Mouse (Mus musculus): ENCODE measurements around the gene Rabggta.

GRCm38 (mm10) chr14:55726261-55726660, 4.2 kb upstream of the Rabggta start:
- TF ChIP-seq EP300 (IDR thresholded peaks at IDR 0.05) (no peak), CTCF (IDR thresholded peaks at IDR 0.05) (no peak)
